23 mouse cellular contexts compared by ENCODE assay signal in genomic region chr10:69979636-69980035, GRCm38 (mm10).
DNase-seq lines count a peak whose midpoint lies in the region; ATAC-seq lines count a peak whose summit lies in the region.
"Had no signal": no experiment of that assay in that cellular context is flagged by ENCODE, and none has a peak within 500 bp of the region (broad histone marks: within the 10 kb centered on the region; RNA-seq: fewer than 3 reads in every experiment).

No protein-coding gene starts in this region.

- no peaks in the 10 kb centered on the region for H3K4me1 ChIP-seq in forebrain, embryonic 15.5 days
- H3K4me1 ChIP-seq in forebrain, embryonic 11.5 days (replicated peaks; ENCODE audit: control insufficient read depth, insufficient read depth, low read length) = no peaks in the 10 kb centered on the region
- peaks cover 2% of the 10 kb centered on the region; the same call in 1 of the 2 replicates for H3K4me1 ChIP-seq in forebrain, embryonic 16.5 days (replicated peaks; ENCODE audit: control insufficient read depth, insufficient read depth, low read length)
- H3K4me1 ChIP-seq: embryonic facial prominence, embryonic 12.5 days; embryonic facial prominence, embryonic 15.5 days; hindbrain, embryonic 10.5 days; hindbrain, embryonic 13.5 days; intestine, embryonic 15.5 days had no signal

- no peak overlapping the region for H3K27ac ChIP-seq in forebrain, embryonic 15.5 days (replicated peaks)
- H3K27ac ChIP-seq in forebrain, embryonic 11.5 days (ENCODE audit: low read depth, low read length) = no peak overlapping the region
- no peak overlapping the region for H3K27ac ChIP-seq in forebrain, embryonic 16.5 days (ENCODE audit: low read length)
- H3K27ac ChIP-seq: embryonic facial prominence, embryonic 12.5 days; embryonic facial prominence, embryonic 15.5 days; hindbrain, embryonic 10.5 days; hindbrain, embryonic 13.5 days; intestine, embryonic 15.5 days had no signal

- 0 out of 2 replicates have a peak, but pooled peaks have one; percentile 49 for ATAC-seq in cerebellum, adult (ENCODE audit: insufficient number of reproducible peaks, low FRiP score, low TSS enrichment)
- peak; percentile 74 for ATAC-seq in forebrain, embryonic 15.5 days (replicated peaks)
- ATAC-seq in forebrain, embryonic 11.5 days (replicated peaks; ENCODE audit: low FRiP score) = no peak
- ATAC-seq in forebrain, embryonic 16.5 days = peak; percentile 86
- ATAC-seq: activated CD4-positive, CD25-positive, alpha-beta regulatory T cell, adult 4 months; hindbrain, embryonic 16.5 days; intestine, embryonic 15.5 days had no signal

- no peak overlapping the region for H3K9ac ChIP-seq in forebrain, embryonic 15.5 days (replicated peaks)
- no peak overlapping the region for H3K9ac ChIP-seq in forebrain, embryonic 11.5 days (ENCODE audit: low read length)
- no peak overlapping the region for H3K9ac ChIP-seq in forebrain, embryonic 16.5 days (replicated peaks; ENCODE audit: low read depth, low read length)
- H3K9ac ChIP-seq: embryonic facial prominence, embryonic 12.5 days; embryonic facial prominence, embryonic 15.5 days; hindbrain, embryonic 13.5 days; intestine, embryonic 15.5 days had no signal

- H3K27me3 ChIP-seq in forebrain, embryonic 15.5 days = no peaks in the 10 kb centered on the region
- H3K27me3 ChIP-seq in forebrain, embryonic 11.5 days (ENCODE audit: control insufficient read depth, insufficient read depth, low read length) = no peaks in the 10 kb centered on the region
- no peaks in the 10 kb centered on the region for H3K27me3 ChIP-seq in forebrain, embryonic 16.5 days (replicated peaks; ENCODE audit: control insufficient read depth, insufficient read depth, low read length)
- H3K27me3 ChIP-seq: embryonic facial prominence, embryonic 12.5 days; embryonic facial prominence, embryonic 15.5 days; hindbrain, embryonic 13.5 days; intestine, embryonic 15.5 days had no signal

- DNase-seq in cerebellum, postnatal 4 days (ENCODE audit: low spot score in 2 of 2) = no peak
- no peak for DNase-seq in forebrain, embryonic 11.5 days (ENCODE audit: low spot score)
- DNase-seq in left cerebral cortex, adult 8-10 months (ENCODE audit: low spot score in 2 of 2) = no peak
- DNase-seq: adrenal gland, postnatal 10 days; adrenal gland, postnatal 36 days; cerebellum, adult 18-20 months; cerebellum, adult 9-10 months; gastrocnemius, postnatal 10 days; gastrocnemius, postnatal 36 days; heart, postnatal 36 days; kidney, adult 11 months; kidney, adult 8-10 months had no signal

- 81% methylated on average over 2 of the region's 2 CpGs for WGBS in forebrain, embryonic 15.5 days
- WGBS in forebrain, embryonic 11.5 days = 95% methylated on average over 2 of the region's 2 CpGs
- WGBS in forebrain, embryonic 16.5 days = 78% methylated on average over 2 of the region's 2 CpGs

- H3K4me2 ChIP-seq in forebrain, embryonic 15.5 days (replicated peaks) = no peak overlapping the region
- no peak overlapping the region for H3K4me2 ChIP-seq in forebrain, embryonic 11.5 days (ENCODE audit: low read depth, low read length, severe bottlenecking)
- no peak overlapping the region for H3K4me2 ChIP-seq in forebrain, embryonic 16.5 days (ENCODE audit: low read length)
- H3K4me2 ChIP-seq: embryonic facial prominence, embryonic 12.5 days; embryonic facial prominence, embryonic 15.5 days; heart, embryonic 11.5 days; hindbrain, embryonic 13.5 days; intestine, embryonic 15.5 days had no signal

- H3K36me3 ChIP-seq in forebrain, embryonic 15.5 days = peaks cover 38% of the 10 kb centered on the region
- H3K36me3 ChIP-seq in forebrain, embryonic 11.5 days (ENCODE audit: control insufficient read depth, insufficient read depth, low read length) = no peaks in the 10 kb centered on the region
- peaks cover 25% of the 10 kb centered on the region for H3K36me3 ChIP-seq in forebrain, embryonic 16.5 days (ENCODE audit: control insufficient read depth, insufficient read depth)
- H3K36me3 ChIP-seq: intestine, embryonic 15.5 days had no signal

- H3K9me3 ChIP-seq in forebrain, embryonic 15.5 days = no peaks in the 10 kb centered on the region
- no peaks in the 10 kb centered on the region for H3K9me3 ChIP-seq in forebrain, embryonic 11.5 days (ENCODE audit: control insufficient read depth, low read length)
- H3K9me3 ChIP-seq in forebrain, embryonic 16.5 days (ENCODE audit: control insufficient read depth, low read length) = no peaks in the 10 kb centered on the region
- H3K9me3 ChIP-seq: embryonic facial prominence, embryonic 12.5 days; embryonic facial prominence, embryonic 15.5 days; hindbrain, embryonic 10.5 days; hindbrain, embryonic 13.5 days; intestine, embryonic 15.5 days had no signal

- no peak overlapping the region for H3K4me3 ChIP-seq in forebrain, embryonic 15.5 days
- H3K4me3 ChIP-seq in forebrain, embryonic 11.5 days (ENCODE audit: low read depth, low read length) = no peak overlapping the region
- H3K4me3 ChIP-seq in forebrain, embryonic 16.5 days (replicated peaks; ENCODE audit: low read length) = no peak overlapping the region
- H3K4me3 ChIP-seq: embryonic facial prominence, embryonic 12.5 days; embryonic facial prominence, embryonic 15.5 days; hindbrain, embryonic 10.5 days; hindbrain, embryonic 13.5 days; intestine, embryonic 15.5 days had no signal
